Mouse (Mus musculus) hematopoietic stem cell, adult 5-6 weeks (primary cell): Measurements from ENCODE around the gene Rhof. TPM values are rescaled to one million over a fixed set of nuclear protein-coding genes. Genes with fewer than 3 reads are reported as not detected.
A peak's percentile ranks its signal among the peaks of the same experiment; 100 is the strongest.

ENCODE experiments used
- ATAC-seq, 2 experiments: fragments of 125-278 bp in 1 of 2; replicated peaks in 1 of 2; 2 replicates each; pipeline ENCODE4 v1.8.0; 2016 to 2017; ENCODE audit warnings: inconsistent platforms in 2 of 2, mild to moderate bottlenecking in 2 of 2, moderate number of reproducible peaks in 2 of 2, low read depth in 1 of 2, moderate TSS enrichment in 1 of 2; ENCODE audit not compliant: low FRiP score in 2 of 2, poor library complexity in 2 of 2, severe bottlenecking in 2 of 2, insufficient read depth in 1 of 2, low TSS enrichment in 1 of 2
- total RNA-seq: library from RNA; stranded (forward); fragments of 172-1452, 232-1000 nt; gene quantifications from 2 replicates; pipeline ENCODE4 v1.2.3, GENCODE M21; 2017

The Rhof gene
- total RNA-seq, 1 experiment from 2014 or later = 7.1 TPM

GRCm38 (mm10) chr5:123151077-123151476, 18.6 kb upstream of the Rhof start:
- peak; percentile 79 to 87 for ATAC-seq

- ATAC-seq = 0 out of 4 replicates have a peak, but pooled peaks of 1 of the 2 experiments have one; percentile 0
Observed at GRCm38 (mm10) chr5:123150641-123151040, 18.1 kb upstream of the Rhof start.

GRCm38 (mm10) chr5:123149451-123150400, 17.2 kb upstream of the Rhof start:
- ATAC-seq = peak; percentile 50 to 57

GRCm38 (mm10) chr5:123148073-123148722, 15.7 kb upstream of the Rhof start:
- no peak for ATAC-seq

- ATAC-seq = no peak
Observed at GRCm38 (mm10) chr5:123147569-123147968, 15.1 kb upstream of the Rhof start.

- ATAC-seq = no peak
Observed at GRCm38 (mm10) chr5:123146357-123146756, 13.9 kb upstream of the Rhof start.

- no peak for ATAC-seq
Observed at GRCm38 (mm10) chr5:123144746-123145590, 12.5 kb upstream of the Rhof start.

DNA sequence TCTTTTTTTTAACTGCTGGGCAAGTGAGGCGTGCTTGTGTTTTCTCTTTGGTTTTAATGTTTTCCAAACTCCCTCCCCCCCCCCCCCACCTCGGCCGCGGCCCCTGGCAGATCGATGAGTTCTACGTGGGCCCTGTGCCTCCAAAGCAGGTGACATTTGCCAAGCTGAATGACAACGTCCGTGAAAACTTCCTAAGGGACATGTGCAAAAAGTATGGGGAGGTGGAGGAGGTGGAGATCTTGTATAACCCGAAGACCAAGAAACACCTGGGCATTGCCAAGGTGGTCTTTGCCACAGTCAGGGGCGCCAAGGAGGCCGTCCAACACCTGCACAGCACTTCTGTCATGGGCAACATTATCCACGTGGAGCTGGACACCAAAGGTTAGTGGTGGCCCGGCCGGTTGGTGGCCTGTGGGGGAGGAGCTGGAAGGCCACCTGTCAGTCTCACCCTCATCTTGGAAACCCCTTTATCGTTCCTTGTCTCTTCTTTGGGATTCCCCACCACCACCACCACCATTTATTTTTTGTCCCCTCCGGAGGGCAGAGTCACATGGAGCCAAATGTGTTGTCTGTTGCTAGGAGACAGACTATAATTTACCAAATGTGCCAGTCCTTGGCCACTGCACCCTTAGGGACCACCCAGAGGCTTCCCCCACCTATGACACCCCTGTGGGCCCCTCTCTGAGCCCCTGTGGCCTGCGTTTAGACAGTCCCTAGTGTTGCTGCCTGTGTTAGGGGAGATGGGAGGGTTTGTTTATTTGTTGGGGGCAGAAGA, 11.7 kb upstream of the Rhof start:
- ATAC-seq = no peak

DNA sequence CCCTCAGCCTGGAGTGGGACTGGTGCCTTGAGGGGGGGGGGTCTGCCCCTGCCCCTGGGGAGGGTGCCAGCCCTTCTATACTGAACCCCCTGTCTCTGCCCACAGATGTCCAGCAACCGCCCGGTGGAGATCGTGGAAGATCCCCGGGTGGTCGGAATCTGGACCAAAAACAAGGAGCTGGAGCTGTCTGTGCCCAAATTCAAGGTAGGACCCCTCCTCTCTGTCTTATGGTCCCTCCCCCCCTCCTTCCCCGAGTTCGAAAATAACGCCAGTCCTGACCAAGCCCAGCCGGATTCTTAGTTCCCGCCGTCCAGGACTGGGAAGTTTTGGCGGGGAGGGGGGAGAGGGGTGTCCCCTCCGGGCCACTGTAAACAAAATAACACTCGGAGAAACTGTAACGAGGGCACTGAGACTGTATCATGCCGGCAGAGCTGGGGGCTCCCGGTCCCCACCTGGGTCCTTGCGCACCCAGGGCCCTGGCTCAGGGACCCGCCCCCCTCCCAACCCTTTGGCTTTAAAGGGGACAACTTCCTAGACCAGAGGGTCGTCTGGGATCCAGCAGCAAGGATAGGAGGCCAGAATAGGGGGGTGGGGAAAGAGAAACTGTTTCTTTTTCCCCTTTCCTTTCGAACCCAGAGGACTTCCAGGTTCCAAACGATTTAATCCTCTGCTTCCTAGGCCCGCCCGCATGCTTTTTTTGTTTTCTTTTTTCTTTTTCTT, 10.9 kb upstream of the Rhof start:
- ATAC-seq = no peak

GRCm38 (mm10) chr5:123142161-123143157, 10.0 kb upstream of the Rhof start, which contains the start of gene Setd1b:
TSS of gene Setd1b (plus strand) at chr5:123142193.
- ATAC-seq = no peak

DNA sequence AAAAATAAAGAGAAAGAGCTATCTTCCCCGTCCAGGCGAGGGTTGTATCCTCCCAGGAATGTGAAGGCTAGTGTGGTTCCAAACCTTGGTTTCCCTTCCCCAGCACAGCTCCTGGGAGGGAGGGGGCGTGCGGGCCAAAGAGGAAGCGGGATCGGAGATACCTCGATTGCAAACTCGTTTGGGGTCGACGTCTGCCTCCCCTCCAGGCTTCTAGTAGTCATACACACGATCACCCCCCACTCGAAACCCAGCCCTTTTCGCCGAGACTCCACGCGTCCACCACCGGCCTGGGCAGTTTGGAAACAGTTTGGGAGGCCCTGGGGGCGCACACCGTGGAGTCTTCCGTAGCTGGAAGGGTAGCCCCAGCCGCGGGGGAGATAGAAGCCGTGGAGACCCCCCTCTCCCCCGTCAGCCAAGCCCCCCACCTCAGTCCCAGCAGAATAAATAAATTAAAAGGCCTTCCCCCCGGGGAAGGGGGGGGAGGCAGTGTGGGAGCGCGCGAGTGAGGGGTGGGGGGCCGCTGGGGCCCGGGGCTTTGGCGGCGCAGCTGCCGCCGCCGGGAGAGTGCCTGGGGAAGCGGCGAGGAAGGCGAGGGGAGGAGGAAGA, 9.2 kb upstream of the Rhof start:
- ATAC-seq = no peak

GRCm38 (mm10) chr5:123140694-123141554, 8.4 kb upstream of the Rhof start:
- peak; percentile 54 to 55 for ATAC-seq

- no peak for ATAC-seq
Observed at GRCm38 (mm10) chr5:123139722-123140627, 7.5 kb upstream of the Rhof start.
